Mouse (Mus musculus) olfactory bulb, adult 2 months (tissue): ENCODE results near the gene Defa31. TPM values are rescaled to one million over a fixed set of nuclear protein-coding genes. Genes with fewer than 3 reads are reported as not detected.
"Not testable (repeated sequence)": the region's sequence is repeated elsewhere in the genome, so short reads cannot be mapped to it uniquely, and the experiment has no call there.

Experiments used
- H3K27ac ChIP-seq: fragments of 200-500 bp; 2 replicates; pipeline ENCODE4 v1.5.1; 2012; ENCODE audit warnings: low read depth, low read length; ENCODE audit not compliant: insufficient read depth
- H3K4me1 ChIP-seq: fragments of 200-500 bp; 2 replicates; pipeline ENCODE4 v1.6.1; 2012; ENCODE audit warnings: low read length; ENCODE audit not compliant: control insufficient read depth, insufficient read depth
- H3K4me3 ChIP-seq: fragments of 200-500 bp; 2 replicates; pipeline ENCODE4 v1.5.1; 2012; ENCODE audit warnings: mild to moderate bottlenecking, low read depth, low read length, moderate library complexity; ENCODE audit not compliant: insufficient read depth
- WGBS: fragments of 180-500 bp; shearing (Covaris S2); methylation state at CpG from one replicate; pipeline ENCODE4 v1.1.7; 2018; 5-methylcytosine and 5-hydroxymethylcytosine counted together
- polyA plus RNA-seq: library from polyadenylated mRNA; stranded (reverse); fragments of >200 nt; gene quantifications from 2 replicates; pipeline ENCODE4 v1.2.4, GENCODE M21; 2012; ENCODE audit warnings: low replicate concordance; ENCODE audit not compliant: missing spikeins, insufficient read depth, insufficient read length

The Defa31 gene
- not detected in 2 replicates for polyA plus RNA-seq

- not testable (repeated sequence) for H3K27ac ChIP-seq, H3K4me1 ChIP-seq, H3K4me3 ChIP-seq
- WGBS, result no CpG with 5 or more reads among the region's 1 CpGs
These were observed at the start of gene Defa31 for GRCm38 (mm10) chr8:21191314-21191713. TSS of gene Defa31 (plus strand) at chr8:21191614.

- no CpG with 5 or more reads among the region's 1 CpGs for WGBS
- not testable (repeated sequence) for H3K4me3 ChIP-seq, H3K27ac ChIP-seq, H3K4me1 ChIP-seq
These were observed 29.4 kb upstream of the Defa31 start, which contains the start of gene Defa22 for GRCm38 (mm10) chr8:21161977-21162376. TSS of gene Defa22 (plus strand) at chr8:21162277.

- no CpG with 5 or more reads among the region's 1 CpGs for WGBS
- not testable (repeated sequence) for H3K4me3 ChIP-seq, H3K27ac ChIP-seq, H3K4me1 ChIP-seq
These were observed 9.8 kb downstream of the Defa31 start, which contains the start of gene Gm15293 for GRCm38 (mm10) chr8:21201261-21201660. TSS of gene Gm15293 (plus strand) at chr8:21201561.

Other genes starting within 250 kb of the Defa31 start
- not detected in 2 replicates for gene AY761185, start 246.9 kb upstream of the Defa31 start, polyA plus RNA-seq
- not detected in 2 replicates for gene Defa21, start 166.1 kb upstream of the Defa31 start, polyA plus RNA-seq
- gene Defa23, start 136.6 kb upstream of the Defa31 start, polyA plus RNA-seq, result not detected in 2 replicates
- not detected in 2 replicates for gene Defa35, start 126.6 kb upstream of the Defa31 start, polyA plus RNA-seq
- gene Defa25, start 107.2 kb upstream of the Defa31 start, polyA plus RNA-seq, result not detected in 2 replicates
- not detected in 2 replicates for gene Gm14851, start 95.6 kb upstream of the Defa31 start, polyA plus RNA-seq
- not detected in 2 replicates for gene Defa30, start 57.0 kb upstream of the Defa31 start, polyA plus RNA-seq
- not detected in 2 replicates for gene Defa22, start 29.3 kb upstream of the Defa31 start, polyA plus RNA-seq
- not detected in 2 replicates for gene Gm15293, start 9.9 kb downstream of the Defa31 start, polyA plus RNA-seq
- not detected in 2 replicates for gene Gm15292, start 58.1 kb downstream of the Defa31 start, polyA plus RNA-seq
- not detected in 2 replicates for gene Defa27, start 123.9 kb downstream of the Defa31 start, polyA plus RNA-seq
- not detected in 2 replicates for gene Defa29, start 135.4 kb downstream of the Defa31 start, polyA plus RNA-seq
- not detected in 2 replicates for gene Defa2, start 186.9 kb downstream of the Defa31 start, polyA plus RNA-seq
- not detected in 2 replicates for gene Defa33, start 200.2 kb downstream of the Defa31 start, polyA plus RNA-seq
- not detected in 2 replicates for gene Defa36, start 235.8 kb downstream of the Defa31 start, polyA plus RNA-seq